In the genomic region with DNA sequence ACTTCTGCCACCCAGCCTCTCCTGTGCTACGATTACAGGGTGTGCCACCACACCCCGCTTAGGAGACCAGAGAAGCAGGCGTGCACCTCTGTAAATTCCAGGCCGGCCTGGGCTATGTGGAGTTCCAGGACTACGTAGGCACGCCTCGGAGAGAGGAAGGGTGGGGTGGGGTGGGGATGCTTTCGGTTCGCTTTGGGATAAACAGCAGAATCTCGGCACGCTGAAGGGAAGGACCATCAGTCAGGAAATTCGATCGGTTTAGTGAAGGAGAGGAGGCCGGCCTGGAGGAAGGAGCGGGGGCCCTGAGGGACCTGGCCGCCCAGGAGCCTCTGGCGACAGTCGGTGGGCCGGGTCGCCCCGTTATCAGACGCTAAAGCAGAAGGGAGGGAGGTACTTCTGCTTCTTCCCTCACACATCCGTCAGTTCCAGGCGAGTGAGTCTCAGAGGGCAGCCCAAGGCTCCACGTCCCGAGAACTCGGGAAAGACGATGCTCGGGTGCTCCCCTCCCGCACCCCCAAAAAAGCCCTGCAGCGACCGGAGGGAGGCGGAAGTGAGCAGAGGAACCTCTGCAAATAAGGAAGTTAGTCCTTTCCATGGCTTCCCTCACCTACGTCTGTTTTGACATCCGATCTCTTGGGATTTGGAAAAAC, we compare ENCODE assay signal across 8 mouse cellular contexts. TPM values are rescaled to one million over a fixed set of nuclear protein-coding genes. Genes with fewer than 3 reads are reported as not detected.
DNase-seq lines count a peak whose midpoint lies in the region; ATAC-seq and TF ChIP-seq lines count a peak whose summit lies in the region.

No protein-coding gene starts in this region.

- H3K9ac ChIP-seq in ES-Bruce4 (ENCODE audit: low read depth, poor library complexity, severe bottlenecking) = peak overlapping the region; percentile 71
- H3K9ac ChIP-seq in forebrain, embryonic 14.5 days (ENCODE audit: low read length) = peak overlapping the region; percentile 71
- H3K9ac ChIP-seq in neural tube, embryonic 15.5 days (replicated peaks) = peak overlapping the region; percentile 71

- ATAC-seq in cerebellum, adult (ENCODE audit: insufficient number of reproducible peaks, low FRiP score, low TSS enrichment) = peak; percentile 78
- ATAC-seq in forebrain, embryonic 14.5 days = peak; percentile 84
- ATAC-seq in neural tube, embryonic 15.5 days (ENCODE audit: low FRiP score) = peak; percentile 89

- peak; percentile 12 for TF ChIP-seq POLR2A in ES-Bruce4 (IDR thresholded peaks at IDR 0.05; ENCODE audit: insufficient read depth, low read length)

- TF ChIP-seq EP300 in ES-Bruce4 (IDR thresholded peaks at IDR 0.05; ENCODE audit: insufficient read depth, low read depth, low read length) = no peak

- no peaks in the 10 kb centered on the region for H3K4me1 ChIP-seq in ES-Bruce4 (ENCODE audit: control insufficient read depth, insufficient read depth, low read length)
- H3K4me1 ChIP-seq in forebrain, embryonic 14.5 days (ENCODE audit: control insufficient read depth, insufficient read depth, low read length) = no peaks in the 10 kb centered on the region
- H3K4me1 ChIP-seq in neural tube, embryonic 15.5 days = peaks cover 8% of the 10 kb centered on the region

- DNase-seq in forebrain, embryonic 14.5 days (ENCODE audit: low spot score) = peak; percentile 87
- peak; percentile 82 to 83 for DNase-seq in heart, postnatal 14 days
- DNase-seq in layer of hippocampus, adult 18-20 months (ENCODE audit: low spot score in 2 of 2) = peak; percentile 69 to 87
- DNase-seq in lung, adult 18-20 months = peak; percentile 85 to 90
- DNase-seq in testis, postnatal 14 days (ENCODE audit: low spot score) = peak; percentile 75

- no peaks in the 10 kb centered on the region for H3K36me3 ChIP-seq in ES-Bruce4 (ENCODE audit: control insufficient read depth, insufficient read depth, low read length, poor library complexity, severe bottlenecking)
- H3K36me3 ChIP-seq in forebrain, embryonic 14.5 days (ENCODE audit: control insufficient read depth, insufficient read depth, low read length) = peaks cover 15% of the 10 kb centered on the region
- H3K36me3 ChIP-seq in neural tube, embryonic 15.5 days = peaks cover 12% of the 10 kb centered on the region

- H3K4me2 ChIP-seq in forebrain, embryonic 14.5 days (ENCODE audit: low read length) = peak overlapping the region; percentile 49
- H3K4me2 ChIP-seq in neural tube, embryonic 15.5 days = peak overlapping the region; percentile 67

- peak overlapping the region; percentile 74 for H3K4me3 ChIP-seq in ES-Bruce4 (ENCODE audit: low read depth, low read length)
- peak overlapping the region; percentile 53 for H3K4me3 ChIP-seq in forebrain, embryonic 14.5 days (ENCODE audit: low read depth, low read length)
- H3K4me3 ChIP-seq in neural tube, embryonic 15.5 days (replicated peaks) = peak overlapping the region; percentile 68

- H3K27me3 ChIP-seq in ES-Bruce4 (ENCODE audit: control insufficient read depth, insufficient read depth, low read length, poor library complexity, severe bottlenecking) = no peaks in the 10 kb centered on the region
- H3K27me3 ChIP-seq in forebrain, embryonic 14.5 days (replicated peaks; ENCODE audit: control insufficient read depth, insufficient read depth, low read length) = no peaks in the 10 kb centered on the region
- H3K27me3 ChIP-seq in neural tube, embryonic 15.5 days (replicated peaks) = no peaks in the 10 kb centered on the region

- TF ChIP-seq CTCF in ES-Bruce4 (IDR thresholded peaks at IDR 0.05; ENCODE audit: low read depth, low read length) = peak; percentile 33

- H3K27ac ChIP-seq in ES-Bruce4 (ENCODE audit: insufficient read depth, low read length) = peak overlapping the region; percentile 79
- peak overlapping the region; percentile 90 for H3K27ac ChIP-seq in forebrain, embryonic 14.5 days (ENCODE audit: low read depth, low read length)
- peak overlapping the region; percentile 92 for H3K27ac ChIP-seq in neural tube, embryonic 15.5 days (replicated peaks)

- intact Hi-C loops in heart, postnatal 14 days (cut with DNase I) = loop anchor here (2.0 to 5.0 kb wide), 2 partner anchors 49 to 84 kb away; no protein-coding TSS in a partner anchor

- WGBS in forebrain, embryonic 14.5 days = under 1% methylated on average over 35 of the region's 35 CpGs
- WGBS in neural tube, embryonic 15.5 days = 1% methylated on average over 35 of the region's 35 CpGs

- H3K9me3 ChIP-seq in ES-Bruce4 (replicated peaks; ENCODE audit: control insufficient read depth, insufficient read depth, low read length, poor library complexity, severe bottlenecking) = no peaks in the 10 kb centered on the region
- H3K9me3 ChIP-seq in forebrain, embryonic 14.5 days (replicated peaks; ENCODE audit: control insufficient read depth, low read length) = no peaks in the 10 kb centered on the region
- no peaks in the 10 kb centered on the region for H3K9me3 ChIP-seq in neural tube, embryonic 15.5 days (replicated peaks)

RNA-seq across cellular contexts. Expression of a gene that starts 6.2 kb away (rescaled TPM):
- polyA plus RNA-seq in ES-Bruce4 (2011; ENCODE audit: insufficient read depth, insufficient read length, low read depth, missing spikeins) = 421 and 456 TPM in 2 replicates
- polyA plus RNA-seq in forebrain, embryonic 14.5 days (2014; fragmentation: Nextera tagmentation; extraction: Ambion mirVana) = 540 and 656 TPM in 2 replicates
- total RNA-seq in heart, postnatal 14 days (2021) = 100 to 1,000 TPM; 218 to 231 TPM
- total RNA-seq in layer of hippocampus, adult 18-20 months (2021) = 100 to 1,000 TPM; 185 to 216 TPM
- polyA plus RNA-seq in neural tube, embryonic 15.5 days (2015; fragmentation: Nextera tagmentation; extraction: Ambion mirVana) = 522 and 529 TPM in 2 replicates

RNA-seq across cellular contexts. Expression of a gene that starts 30.6 kb away (rescaled TPM):
- 140 and 146 TPM in 2 replicates for polyA plus RNA-seq in ES-Bruce4 (2011; ENCODE audit: insufficient read depth, insufficient read length, low read depth, missing spikeins)
- polyA plus RNA-seq in forebrain, embryonic 14.5 days (2014; fragmentation: Nextera tagmentation; extraction: Ambion mirVana) = 335 and 376 TPM in 2 replicates
- 100 to 1,000 TPM; 136 to 141 TPM for total RNA-seq in heart, postnatal 14 days (2021)
- 100 to 1,000 TPM; 149 to 160 TPM for total RNA-seq in layer of hippocampus, adult 18-20 months (2021)
- polyA plus RNA-seq in neural tube, embryonic 15.5 days (2015; fragmentation: Nextera tagmentation; extraction: Ambion mirVana) = 181 and 190 TPM in 2 replicates

RNA-seq across cellular contexts. Expression of a gene that starts 47.5 kb away (rescaled TPM):
- 21.0 and 21.9 TPM in 2 replicates for polyA plus RNA-seq in ES-Bruce4 (2011; ENCODE audit: insufficient read depth, insufficient read length, low read depth, missing spikeins)
- polyA plus RNA-seq in forebrain, embryonic 14.5 days (2014; fragmentation: Nextera tagmentation; extraction: Ambion mirVana) = 34.1 and 48.5 TPM in 2 replicates
- 10 to 100 TPM; 16.9 TPM for total RNA-seq in heart, postnatal 14 days (2021)
- total RNA-seq in layer of hippocampus, adult 18-20 months (2021) = 10 to 100 TPM; 40.9 to 44.2 TPM
- 43.1 and 43.9 TPM in 2 replicates for polyA plus RNA-seq in neural tube, embryonic 15.5 days (2015; fragmentation: Nextera tagmentation; extraction: Ambion mirVana)

Comparison
In these comparisons a context has a peak if more than half of its experiments do, and no peak if none do; other contexts are left out.
1. Peak in every context shown above with its lines: DNase-seq, ATAC-seq, H3K4me3 ChIP-seq and H3K27ac ChIP-seq.